Mouse (Mus musculus) limb, embryonic 11.5 days (tissue): ENCODE results near the gene Ghrl. TPM values are rescaled to one million over a fixed set of nuclear protein-coding genes. Genes with fewer than 3 reads are reported as not detected.

ENCODE experiments used
- ATAC-seq: fragments of 200-750 bp; cut with Nextera tagmentation; 2 replicates; pipeline ENCODE4 v1.8.0; 2017; ENCODE audit warnings: low read depth; ENCODE audit not compliant: insufficient number of reproducible peaks, low FRiP score, low TSS enrichment
- DNase-seq: peaks from one replicate; pipeline ENCODE4 v3.0.0-alpha.2; 2015; ENCODE audit warnings: low spot score
- H3K27ac ChIP-seq: fragments of 300-500 bp; sonication (generic); replicated peaks from 2 replicates; pipeline ENCODE4 v1.5.1; 2014; ENCODE audit warnings: low read depth, mild to moderate bottlenecking, low read length
- H3K27me3 ChIP-seq: fragments of 300-500 bp; sonication (generic); 2 replicates; pipeline ENCODE4 v1.6.1; 2014; ENCODE audit warnings: mild to moderate bottlenecking, low read length, mixed read lengths; ENCODE audit not compliant: control insufficient read depth, insufficient read depth
- H3K36me3 ChIP-seq: fragments of 300-500 bp; sonication (generic); 2 replicates; pipeline ENCODE4 v1.6.1; 2014; ENCODE audit warnings: mild to moderate bottlenecking, low read length, moderate library complexity, mixed read lengths; ENCODE audit not compliant: control insufficient read depth, insufficient read depth
- H3K4me1 ChIP-seq: fragments of 300-500 bp; sonication (generic); 2 replicates; pipeline ENCODE4 v1.6.1; 2014; ENCODE audit warnings: low read length, mixed read lengths; ENCODE audit not compliant: control insufficient read depth, insufficient read depth
- H3K4me2 ChIP-seq: fragments of 300-500 bp; sonication (generic); 2 replicates; pipeline ENCODE4 v1.6.1; 2014; ENCODE audit warnings: low read depth, mild to moderate bottlenecking, moderate library complexity; ENCODE audit not compliant: severe bottlenecking
- H3K4me3 ChIP-seq: fragments of 300-500 bp; sonication (generic); 2 replicates; pipeline ENCODE4 v1.5.1; 2014; ENCODE audit warnings: low read depth, low read length
- H3K9ac ChIP-seq: fragments of 300-500 bp; sonication (generic); 2 replicates; pipeline ENCODE4 v1.6.1; 2014; ENCODE audit warnings: mild to moderate bottlenecking, low read length
- H3K9me3 ChIP-seq: fragments of 300-500 bp; sonication (generic); 2 replicates; pipeline ENCODE4 v1.6.1; 2016; ENCODE audit warnings: low read length; ENCODE audit not compliant: control insufficient read depth
- WGBS: fragments of 180-500 bp; shearing (Covaris S2); extraction: QIAGEN DNeasy Blood & Tissue Kit; methylation state at CpG from one replicate; pipeline ENCODE4 v1.1.7; 2014; 5-methylcytosine and 5-hydroxymethylcytosine counted together
- microRNA-seq: library from miRNA; unstranded; fragments of <30 nt; microRNA quantifications from one replicate; pipeline ENCODE4, GENCODE M21; 2016
- polyA plus RNA-seq: library from polyadenylated mRNA; unstranded; fragments of >200 nt; fragmentation: Nextera tagmentation; extraction: Ambion mirVana; gene quantifications from 2 replicates; pipeline ENCODE4 v1.2.1, GENCODE M21; 2014

Ghrl gene
- polyA plus RNA-seq, 1 experiment from 2014 or later = 1.3 TPM

- no peak overlapping the region for H3K27ac ChIP-seq
Measured at GRCm38 (mm10) chr6:113667611-113668122, 52.0 kb downstream of the Ghrl start.

More at GRCm38 (mm10) chr6:113667611-113668122, 52.0 kb downstream of the Ghrl start:
- no peaks in the 10 kb centered on the region for H3K27me3 ChIP-seq
- H3K36me3 ChIP-seq = no peaks in the 10 kb centered on the region
- H3K4me3 ChIP-seq = no peak overlapping the region
- DNase-seq (no peak), ATAC-seq (no peak)
- 53% methylated on average over 8 of the region's 8 CpGs for WGBS
- no peak overlapping the region for H3K9ac ChIP-seq
- no peaks in the 10 kb centered on the region for H3K9me3 ChIP-seq
- peaks cover 6% of the 10 kb centered on the region for H3K4me1 ChIP-seq
- no peak overlapping the region for H3K4me2 ChIP-seq

Small RNA genes within 50 kb of the gene (microRNA-seq; reads per million reads assigned to microRNA genes)
- not detected for gene Mir7042

Other genes with a start within 250 kb of the Ghrl start
- 2.4 and 3.2 TPM in 2 replicates for gene Il17rc, start 248.5 kb downstream of the Ghrl start, polyA plus RNA-seq
- 11.2 and 11.8 TPM in 2 replicates for gene Creld1, start 236.6 kb downstream of the Ghrl start, polyA plus RNA-seq
- 0.31 and 0.33 TPM in 2 replicates for gene Prrt3, start 217.9 kb downstream of the Ghrl start, polyA plus RNA-seq
- gene Emc3, start 188.2 kb downstream of the Ghrl start, polyA plus RNA-seq = 74.5 and 74.8 TPM in 2 replicates
- gene Fancd2, start 188.2 kb downstream of the Ghrl start, polyA plus RNA-seq = 17.0 and 22.2 TPM in 2 replicates
- gene Fancd2os, start 119.2 kb downstream of the Ghrl start, polyA plus RNA-seq = 0.19 and 0.40 TPM in 2 replicates
- 220 and 221 TPM in 2 replicates for gene Brk1, start 115.1 kb downstream of the Ghrl start, polyA plus RNA-seq
- 60.3 and 60.5 TPM in 2 replicates for gene Vhl, start 95.9 kb downstream of the Ghrl start, polyA plus RNA-seq
- gene Irak2, start 81.4 kb downstream of the Ghrl start, polyA plus RNA-seq = 2.9 and 3.9 TPM in 2 replicates
- gene Tatdn2, start 22.8 kb downstream of the Ghrl start, polyA plus RNA-seq = 1.1 and 1.6 TPM in 2 replicates
- gene Sec13, start 20.9 kb upstream of the Ghrl start, polyA plus RNA-seq = 307 and 308 TPM in 2 replicates